Mouse (Mus musculus) gastrocnemius, adult 18-20 months (tissue): ENCODE measurements around the gene Fbxw4. TPM values are rescaled to one million over a fixed set of nuclear protein-coding genes. Genes with fewer than 3 reads are reported as not detected.
A peak's percentile ranks its signal among the peaks of the same experiment; 100 is the strongest.

Experiments used
- DNase-seq: peaks from one replicate; pipeline ENCODE4 v3.0.0; 2021; ENCODE audit warnings: low spot score
- total RNA-seq, 2 experiments: library from RNA; stranded (reverse); gene quantifications; 2 replicates each; pipeline ENCODE4 v1.2.3; 2021

The Fbxw4 gene
- total RNA-seq, 2 experiments from 2014 or later, result 29.5 to 33.3 TPM

DNA sequence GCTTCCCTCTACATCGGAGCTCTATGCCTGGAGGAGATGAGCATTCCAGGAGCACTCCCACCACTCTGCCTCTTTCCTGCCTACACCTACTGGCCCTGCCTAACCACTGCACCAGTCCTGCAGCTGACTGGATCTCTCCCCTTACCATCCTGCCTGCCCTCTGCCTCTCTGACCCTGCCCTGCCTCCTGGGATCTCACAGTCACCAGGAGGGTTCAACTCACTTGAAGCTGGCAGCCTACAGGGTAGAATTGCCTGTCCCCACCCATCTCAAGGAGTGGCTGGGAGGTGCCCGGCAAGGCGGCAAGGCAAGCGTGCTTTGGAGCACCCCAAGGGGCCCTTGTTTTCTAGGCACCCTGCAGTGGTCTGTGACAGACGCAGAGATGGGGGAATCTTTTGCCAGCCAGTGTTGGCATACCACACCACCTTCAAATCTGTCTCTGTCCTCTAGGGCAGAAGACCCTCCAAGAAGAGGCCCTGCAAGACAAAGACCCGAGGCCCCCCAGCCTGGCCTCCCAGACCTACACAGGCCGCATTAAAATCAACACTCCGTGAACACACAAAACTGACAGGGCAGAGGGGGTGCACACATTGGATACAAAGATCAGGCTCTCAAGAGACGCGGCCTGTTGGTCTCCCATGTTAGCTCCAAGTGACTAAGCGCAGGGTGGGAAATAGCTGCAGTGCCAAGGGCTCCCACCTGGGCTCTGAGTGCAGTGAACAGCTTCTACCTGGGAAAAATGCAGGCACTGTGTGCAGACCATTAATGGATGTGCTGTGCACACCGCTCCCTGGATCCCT is 44.5 kb downstream of the Fbxw4 start:
- no peak for DNase-seq

DNA sequence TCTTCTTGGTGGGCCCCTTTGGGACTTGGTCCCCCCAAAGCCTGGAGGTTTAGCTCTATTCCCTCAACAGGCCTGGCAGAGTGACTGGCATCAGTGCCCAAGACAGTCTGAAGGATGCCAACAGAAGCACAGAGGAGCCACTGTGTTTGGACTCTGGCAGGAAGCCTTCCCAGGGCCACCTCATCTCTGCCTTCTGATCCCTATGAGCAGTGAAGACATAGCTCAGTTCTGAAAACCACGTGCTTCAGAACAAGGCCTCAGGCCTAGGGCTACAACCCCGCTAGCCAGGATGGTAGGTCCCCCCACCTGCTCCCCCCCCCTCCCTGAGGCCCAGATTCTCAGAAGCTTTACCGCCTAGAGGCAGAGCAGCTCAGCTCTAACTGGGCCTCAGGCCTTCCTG is 45.2 kb downstream of the Fbxw4 start:
- DNase-seq, result no peak

DNA sequence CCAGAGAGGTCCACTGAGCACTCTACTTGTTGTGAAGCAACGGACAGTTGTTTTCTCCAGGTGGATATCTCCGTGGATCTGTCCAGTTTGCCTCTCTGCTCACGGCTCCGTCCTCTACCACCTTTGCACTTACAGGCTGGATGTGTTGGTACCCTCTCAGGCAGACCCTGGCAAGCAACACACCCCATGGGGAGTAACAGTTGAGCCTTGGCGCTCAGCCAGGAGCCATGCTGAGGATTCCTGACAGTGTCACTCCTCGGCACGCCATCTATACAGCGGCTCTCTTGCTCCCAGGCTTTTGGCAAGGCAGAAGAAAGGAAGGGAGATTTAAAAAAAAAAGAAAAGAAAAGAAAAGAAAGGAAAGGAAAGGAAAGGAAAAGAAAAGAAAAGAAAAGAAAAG is 45.7 kb downstream of the Fbxw4 start:
- no peak for DNase-seq

DNA sequence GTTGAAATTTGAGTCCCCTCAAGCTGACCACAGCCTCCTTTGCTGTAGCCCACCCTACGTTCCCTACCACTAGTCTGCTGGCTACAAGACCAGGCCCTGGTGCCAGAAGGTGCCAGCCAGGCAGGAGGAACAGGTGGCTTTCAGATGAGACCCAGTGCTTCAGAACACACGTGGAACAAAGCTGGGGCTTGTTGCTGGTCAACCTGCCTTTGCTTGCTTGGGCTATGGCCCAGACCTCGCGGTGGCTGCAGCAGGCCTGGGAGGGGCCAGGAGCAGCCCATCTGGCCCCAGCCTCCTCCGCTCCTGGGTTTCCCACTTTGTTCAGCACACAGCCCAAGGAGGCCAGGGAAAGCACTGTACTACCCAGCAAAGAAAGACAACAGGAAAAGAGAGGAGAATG is 49.3 kb downstream of the Fbxw4 start:
- DNase-seq, result no peak

DNA sequence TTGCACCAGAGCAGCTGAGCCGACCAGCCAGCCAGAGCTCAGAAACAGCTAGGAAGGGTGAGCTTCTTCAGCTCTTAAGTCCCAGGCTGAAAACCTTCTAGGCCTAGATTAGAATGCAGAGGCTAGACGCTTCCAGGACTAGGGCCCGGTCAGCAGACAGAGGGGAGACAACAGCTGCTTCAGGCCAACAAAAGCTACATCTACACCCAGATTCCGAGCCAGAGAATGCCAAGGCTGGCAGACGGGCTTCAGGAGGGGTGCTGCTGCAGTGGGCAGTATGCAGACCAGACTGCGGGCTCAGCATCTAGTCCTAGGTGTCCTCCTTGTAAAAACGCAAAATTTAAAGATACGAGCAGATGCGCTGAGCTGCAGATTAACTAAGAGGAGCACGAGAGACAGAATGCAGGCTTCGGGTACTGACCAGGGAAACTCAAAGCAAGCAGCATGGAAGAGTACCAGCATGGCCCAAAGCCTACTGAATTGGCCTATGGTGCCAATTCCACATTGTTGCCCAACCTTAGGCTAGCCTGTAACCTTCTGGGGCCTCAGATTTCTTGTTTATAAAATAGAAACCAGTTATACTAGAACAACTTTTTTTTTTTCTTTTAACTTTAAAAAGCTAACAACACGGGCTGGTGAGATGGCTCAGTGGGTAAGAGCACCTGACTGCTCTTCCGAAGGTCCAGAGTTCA is 51.3 kb downstream of the Fbxw4 start:
- DNase-seq, result no peak

DNA sequence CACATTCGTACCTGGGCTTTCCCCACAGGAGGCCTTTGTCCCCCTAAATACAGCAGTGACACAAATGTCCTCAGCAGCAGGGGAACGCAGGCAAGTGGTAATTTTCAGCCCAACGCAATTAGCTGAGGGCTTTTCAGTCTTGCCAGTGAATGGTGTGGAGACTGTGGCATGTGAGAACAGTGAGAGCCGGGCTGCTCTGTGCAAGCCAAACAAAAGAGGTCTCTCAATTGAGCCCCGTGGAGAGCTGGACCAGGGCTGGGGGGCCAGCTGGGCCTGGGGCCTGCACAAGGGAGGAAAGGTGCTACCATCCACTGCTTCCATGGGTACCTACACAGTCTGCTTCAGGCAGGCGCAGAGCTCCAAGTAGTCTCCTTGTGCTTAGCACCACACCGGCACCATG is 52.6 kb downstream of the Fbxw4 start:
- no peak for DNase-seq

DNA sequence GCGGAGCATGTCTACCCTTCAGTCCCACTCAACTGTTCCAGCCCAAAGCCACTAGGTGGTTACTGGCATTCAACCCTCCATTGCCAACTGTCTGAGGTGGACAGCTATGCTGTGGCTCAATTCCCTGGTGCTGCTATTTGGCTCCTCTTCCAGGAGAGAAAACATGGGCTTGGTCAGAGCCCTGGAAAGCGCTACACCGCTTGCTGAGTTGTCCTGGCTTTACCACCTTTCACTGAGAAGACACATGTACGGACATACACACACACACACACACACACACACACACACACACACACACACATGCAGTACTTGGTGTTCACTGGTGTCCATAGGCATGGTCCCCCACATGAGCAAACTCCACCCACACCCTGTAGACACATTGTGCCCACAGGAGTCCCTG is 53.4 kb downstream of the Fbxw4 start:
- no peak for DNase-seq

DNA sequence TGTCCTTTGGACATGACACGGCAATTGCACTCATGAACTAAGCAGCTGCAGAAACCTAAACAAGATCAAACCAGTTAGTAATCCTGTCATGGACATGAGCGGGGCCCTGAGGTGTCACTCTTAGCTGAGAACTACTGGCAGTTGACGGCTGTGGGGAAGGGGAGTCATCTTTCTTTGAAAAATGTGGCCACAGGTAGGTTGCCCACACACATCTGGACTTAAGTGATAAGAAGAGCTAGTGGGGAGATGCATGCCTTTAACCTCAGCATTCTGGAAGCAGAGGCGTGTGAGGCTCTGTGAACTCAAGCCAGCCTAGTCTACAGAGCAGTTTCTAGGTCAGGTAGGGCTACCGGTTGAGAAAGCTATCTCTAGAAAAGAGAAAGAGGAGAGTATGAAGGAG is 57.5 kb downstream of the Fbxw4 start:
- no peak for DNase-seq

DNA sequence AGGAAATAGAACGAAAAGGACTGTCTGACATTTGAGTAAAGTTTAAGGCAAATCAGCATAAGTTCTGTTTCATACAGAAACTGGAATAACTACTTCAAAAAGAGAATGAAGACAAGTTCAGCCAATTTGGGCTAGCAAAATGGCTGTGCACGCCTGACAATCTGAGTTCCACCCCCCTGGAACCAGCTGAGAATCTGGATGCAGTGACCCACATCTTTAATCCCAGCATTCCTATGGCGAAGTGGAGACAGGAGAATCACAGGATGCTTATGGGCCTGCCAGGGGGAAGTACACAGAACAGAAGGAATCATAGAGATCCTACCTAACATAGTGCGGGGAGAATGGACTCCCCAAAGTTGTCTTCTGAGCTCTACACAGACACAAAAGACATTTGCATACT is 63.0 kb downstream of the Fbxw4 start:
- DNase-seq, result no peak

DNA sequence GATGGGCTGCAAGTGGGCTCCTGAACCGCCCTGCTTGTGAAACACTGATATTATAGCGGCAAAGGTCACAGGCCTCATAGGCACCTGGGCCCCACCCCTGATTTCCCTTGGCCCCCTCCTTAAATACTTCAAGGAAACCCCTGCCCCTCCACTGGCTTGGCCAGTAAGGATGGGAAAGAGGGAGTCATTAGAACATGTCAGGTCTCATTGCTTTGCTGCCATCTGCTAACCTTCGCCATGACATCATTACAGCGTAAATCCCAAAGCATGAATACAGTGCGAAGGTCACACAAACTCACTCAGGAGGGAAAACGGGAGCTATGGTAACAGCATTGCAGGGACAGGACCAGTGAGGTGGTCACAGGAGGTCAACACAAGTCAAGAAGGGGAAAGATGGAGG is 63.7 kb downstream of the Fbxw4 start:
- no peak for DNase-seq

DNA sequence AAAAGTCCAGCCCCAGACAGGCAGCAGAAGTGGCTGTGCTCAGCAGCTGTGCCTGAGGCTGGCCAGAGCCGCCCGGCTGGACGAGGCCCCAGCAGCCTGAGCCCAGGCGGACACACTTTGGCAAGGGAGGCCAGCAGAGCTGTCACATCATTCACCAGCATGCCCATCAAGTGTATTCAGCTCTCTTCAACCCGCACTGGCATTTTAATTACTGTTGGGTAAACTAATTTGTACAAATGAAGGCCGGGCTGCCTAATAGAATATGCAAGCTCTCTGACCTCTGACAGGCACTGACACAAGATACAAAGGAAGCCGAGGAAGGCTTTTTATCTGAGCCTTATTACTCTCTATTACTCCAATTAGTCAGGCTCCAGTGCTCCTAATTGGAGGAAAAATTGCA is 64.1 kb downstream of the Fbxw4 start:
- peak; percentile 47 for DNase-seq

DNA sequence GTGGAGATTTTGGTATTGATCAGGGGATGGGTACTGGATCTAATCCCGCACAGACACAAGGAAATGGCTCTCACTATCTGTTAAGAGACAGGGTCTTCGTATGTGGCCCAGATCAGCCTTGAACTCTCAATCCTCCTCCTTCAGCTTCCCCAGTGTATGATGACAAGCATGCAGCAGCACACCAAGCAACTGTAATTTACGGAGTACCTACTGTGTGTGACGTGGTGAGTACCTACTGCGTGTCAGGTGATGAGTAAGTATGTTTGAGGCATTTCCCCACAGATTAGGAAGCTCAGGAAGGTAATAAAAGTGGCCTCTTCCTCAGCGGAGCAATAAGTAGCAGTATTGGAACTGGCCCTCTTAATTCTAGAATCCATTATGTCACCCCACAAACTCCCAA is 64.6 kb downstream of the Fbxw4 start:
- DNase-seq, result no peak

DNA sequence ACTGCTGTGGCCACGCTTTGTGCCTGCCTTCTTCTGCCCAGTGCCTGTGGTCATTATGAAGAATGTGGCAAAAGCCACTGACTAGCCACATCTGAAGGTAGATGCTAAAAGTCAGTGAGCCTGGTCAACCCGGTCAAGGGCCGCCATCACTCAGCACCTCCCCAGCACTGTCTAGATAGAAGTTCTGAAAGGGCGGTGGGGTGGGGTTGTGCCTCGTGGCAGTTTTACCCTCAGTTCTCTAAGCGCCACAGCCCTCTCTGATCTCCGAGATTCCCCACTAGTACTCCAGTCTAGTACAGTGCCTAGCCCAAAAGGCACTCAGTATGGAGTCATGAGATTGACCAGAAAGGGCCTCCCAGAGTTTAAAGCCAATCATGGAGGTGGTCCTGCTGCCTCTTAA is 66.0 kb downstream of the Fbxw4 start:
- no peak for DNase-seq

DNA sequence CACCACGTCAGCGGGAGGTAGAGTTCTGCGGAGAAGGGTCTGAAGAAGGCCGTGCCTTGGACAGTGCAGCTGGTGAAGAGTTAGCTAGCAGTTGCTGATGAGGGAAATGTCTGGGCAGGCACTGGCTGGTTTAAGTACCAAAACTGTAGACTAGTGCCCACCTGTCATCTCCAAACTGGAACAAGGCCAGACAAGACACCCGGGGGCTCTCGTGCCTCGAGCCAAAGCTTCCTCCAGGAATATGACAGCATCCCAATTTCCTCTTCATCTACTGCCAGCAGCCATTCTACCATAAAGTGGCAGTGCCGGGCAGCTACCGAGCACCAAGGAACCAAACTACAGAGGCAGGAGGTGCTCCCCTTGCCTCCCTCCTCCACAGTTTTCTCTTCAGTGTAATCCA is 67.2 kb downstream of the Fbxw4 start:
- DNase-seq, result no peak

DNA sequence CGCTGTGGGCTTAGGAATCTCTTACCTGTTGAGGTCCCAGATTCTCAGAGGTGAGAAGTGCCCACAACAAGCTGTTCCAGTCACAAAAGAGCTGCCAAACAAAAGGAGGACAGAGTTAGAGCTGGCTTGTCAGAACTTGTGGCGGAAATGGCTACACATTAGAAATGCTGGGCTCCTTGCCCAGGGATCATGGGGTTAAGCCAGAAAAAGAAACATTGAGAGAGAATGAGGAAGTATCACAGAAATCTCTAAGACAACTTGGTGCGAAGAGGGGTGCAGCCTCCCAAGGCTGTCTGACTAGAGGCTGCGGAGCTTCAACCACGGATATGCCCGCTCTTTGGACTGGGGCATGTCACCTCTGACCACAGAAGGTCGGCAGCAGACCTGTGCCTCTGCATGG is 68.4 kb downstream of the Fbxw4 start:
- peak; percentile 60 for DNase-seq

DNA sequence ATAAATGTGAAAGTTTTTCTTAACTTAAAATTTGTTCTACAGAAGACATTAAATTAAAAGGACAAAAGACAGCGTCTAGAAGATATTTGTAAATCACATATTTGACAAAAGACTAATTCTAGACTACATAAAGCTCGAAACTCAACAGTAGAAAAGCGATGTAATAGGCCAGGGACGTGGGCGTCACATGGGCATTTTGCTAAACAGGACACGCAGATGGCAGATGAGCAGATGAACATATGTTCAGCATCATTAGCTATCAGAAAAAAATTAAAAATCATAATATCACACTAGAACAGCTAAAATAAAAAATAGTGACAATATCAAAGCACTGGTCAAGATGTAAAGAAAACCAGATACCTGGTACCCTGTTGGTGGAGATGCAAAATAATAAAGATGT is 70.4 kb downstream of the Fbxw4 start:
- no peak for DNase-seq

DNA sequence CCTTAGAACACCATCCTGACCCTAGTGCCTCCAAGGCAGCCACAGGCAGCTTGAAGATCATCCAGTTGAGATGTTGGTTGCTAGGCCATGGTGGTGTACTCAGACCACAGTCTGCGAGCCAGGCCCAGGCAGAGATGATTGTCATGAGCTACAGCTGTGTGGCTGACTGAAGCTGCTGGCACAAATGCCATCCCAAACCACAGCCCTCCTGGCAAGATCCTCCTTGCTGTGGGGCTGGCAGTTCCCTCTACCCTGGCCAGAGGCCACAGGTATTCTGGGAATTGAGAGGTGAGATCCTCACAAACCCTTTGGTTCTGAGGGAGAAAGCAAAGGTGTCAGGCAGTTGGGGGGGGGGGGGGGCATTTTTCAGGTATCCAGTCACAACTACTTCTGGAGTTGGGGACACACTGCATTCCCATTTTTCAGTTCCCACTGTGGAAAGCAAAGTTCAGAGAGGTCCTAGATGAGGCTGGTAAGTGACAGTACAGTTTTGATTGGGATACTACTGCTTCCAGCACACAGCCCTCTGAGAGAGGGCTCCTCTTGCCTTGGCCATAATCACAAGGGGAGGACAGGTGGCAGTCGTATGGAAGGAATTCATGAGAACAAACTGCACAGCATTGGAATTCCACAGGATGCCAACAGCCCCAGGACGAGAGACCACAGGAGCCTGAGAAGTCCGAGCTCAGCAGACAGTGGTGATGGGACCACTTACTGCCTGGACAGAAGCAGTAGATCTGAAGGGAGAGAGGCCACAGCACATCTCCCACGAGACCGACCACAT is 72.4 kb downstream of the Fbxw4 start:
- DNase-seq, result peak; percentile 39

DNA sequence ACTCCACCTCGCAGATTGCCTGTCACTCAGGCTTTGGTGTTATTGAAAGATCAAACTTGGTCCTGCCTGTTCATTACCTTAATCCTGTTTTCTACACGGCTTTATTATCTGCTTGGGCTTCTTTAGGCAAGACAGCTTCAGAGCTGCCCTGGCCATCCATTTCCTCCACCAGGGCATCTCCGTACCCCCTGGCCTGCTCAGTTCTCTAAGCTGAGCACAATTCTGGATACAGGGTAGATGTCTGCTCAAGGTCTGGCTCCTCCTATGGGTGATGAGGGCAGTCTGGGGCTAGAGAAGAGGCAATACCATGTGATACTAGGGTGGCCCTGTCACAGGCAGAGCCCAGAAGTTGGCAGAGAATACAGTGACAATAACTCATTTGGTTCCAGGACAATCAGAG is 73.3 kb downstream of the Fbxw4 start:
- DNase-seq, result no peak

DNA sequence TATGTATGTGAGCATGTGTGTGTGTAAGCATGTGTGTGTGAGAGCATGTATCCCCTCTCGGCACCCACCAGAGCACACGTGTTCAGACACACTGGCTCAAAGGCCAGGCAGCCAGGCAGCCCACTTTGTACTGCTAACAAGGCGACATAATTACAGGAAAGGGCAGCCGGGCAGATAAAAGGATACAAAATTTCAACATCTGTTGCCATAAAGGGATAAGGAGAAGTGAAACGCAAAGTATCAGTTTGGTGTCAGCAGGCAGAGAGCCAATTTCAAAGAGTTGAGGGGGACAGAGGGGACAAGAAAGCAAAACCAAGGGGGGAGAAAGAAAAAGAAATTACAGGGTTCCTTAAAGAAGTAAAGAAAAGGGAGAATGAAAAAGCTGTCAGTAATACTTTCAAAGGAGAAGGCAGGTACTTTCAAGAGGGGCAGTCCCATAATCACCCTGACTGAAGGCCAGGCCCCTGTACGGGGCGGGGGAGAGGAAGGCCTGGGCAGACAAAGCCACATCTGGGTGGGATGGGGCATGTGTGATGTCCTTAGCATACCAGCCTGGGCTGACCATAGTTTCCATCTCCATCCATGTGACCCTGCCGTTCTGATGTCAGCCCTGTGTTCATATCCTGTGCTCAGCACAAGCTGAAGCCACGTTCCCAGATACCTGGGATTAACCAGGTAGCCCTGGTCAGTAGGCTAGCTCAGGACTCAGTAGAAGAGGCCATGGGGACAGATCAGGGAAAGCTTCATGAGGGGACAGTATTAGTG is 75.1 kb downstream of the Fbxw4 start:
- no peak for DNase-seq

DNA sequence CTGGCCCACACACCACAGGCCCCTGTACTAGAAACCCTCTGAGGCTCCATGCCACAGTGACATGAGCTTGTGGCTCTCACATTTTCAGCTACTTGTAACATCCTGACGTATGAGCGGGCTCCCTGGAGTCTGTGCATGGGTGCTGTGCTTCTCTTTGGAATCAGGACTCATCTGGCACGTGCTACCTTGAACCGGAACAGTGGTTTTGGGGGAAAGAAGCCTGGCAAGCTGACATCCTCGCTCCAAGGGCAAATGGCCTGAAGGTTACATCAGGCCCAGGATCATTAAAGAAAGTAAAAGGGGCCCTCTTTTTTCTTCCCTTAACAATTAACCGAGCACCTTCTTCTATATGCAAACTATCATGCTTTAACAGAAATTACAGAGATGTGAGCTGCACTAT is 77.0 kb downstream of the Fbxw4 start:
- DNase-seq, result no peak

DNA sequence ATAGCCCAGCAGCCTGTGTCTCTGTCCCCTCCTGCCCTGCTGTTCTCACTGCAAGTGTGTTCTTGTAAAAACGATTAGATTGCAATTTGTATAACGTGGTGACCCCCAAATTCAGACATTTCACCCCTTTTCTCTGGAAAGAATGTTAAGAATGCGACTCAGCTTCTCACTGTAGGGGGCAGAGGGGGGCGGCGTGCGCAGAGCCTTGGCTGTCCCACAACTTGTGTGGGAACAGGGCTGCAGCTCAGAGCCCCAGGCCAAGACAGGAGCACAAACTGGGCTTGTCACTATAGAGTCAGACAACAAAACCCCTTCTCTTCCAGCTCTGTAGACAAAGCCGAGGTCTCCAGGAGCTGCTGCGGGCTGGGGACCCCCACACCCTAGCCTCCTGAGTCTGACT is 78.0 kb downstream of the Fbxw4 start:
- no peak for DNase-seq

DNA sequence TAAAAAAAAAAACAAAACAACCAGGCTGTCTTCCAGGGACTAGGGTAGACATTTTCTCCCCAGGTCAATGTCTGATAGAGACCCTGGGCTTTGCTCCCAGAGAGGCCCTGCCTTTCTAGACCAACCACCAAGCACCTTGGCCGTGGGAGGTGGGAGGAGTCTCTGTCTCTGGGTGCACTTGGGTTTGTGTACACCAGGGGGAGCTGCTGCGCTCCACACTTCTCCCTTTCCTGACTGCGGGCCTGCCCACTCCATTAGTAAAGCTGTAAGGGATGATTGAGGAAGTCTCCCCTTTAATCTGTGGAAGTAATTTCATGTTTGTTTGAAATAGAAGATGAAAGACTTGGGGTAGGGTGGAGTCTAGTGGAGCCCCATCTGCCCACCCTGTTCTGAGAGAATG is 78.9 kb downstream of the Fbxw4 start:
- no peak for DNase-seq
